Mouse (Mus musculus) kidney, embryonic 16.5 days (tissue): Measurements from ENCODE around the gene Sirt7. TPM values are rescaled to one million over a fixed set of nuclear protein-coding genes. Genes with fewer than 3 reads are reported as not detected.

ENCODE experiments used
- ATAC-seq: fragments of 200-750 bp; cut with Nextera tagmentation; 2 replicates; pipeline ENCODE4 v1.8.0; 2017; ENCODE audit warnings: moderate TSS enrichment; ENCODE audit not compliant: low FRiP score, low TSS enrichment
- H3K27ac ChIP-seq: fragments of 300-500 bp; sonication (generic); 2 replicates; pipeline ENCODE4 v1.5.1; 2014; ENCODE audit warnings: low read length
- H3K27me3 ChIP-seq: fragments of 300-500 bp; sonication (generic); 2 replicates; pipeline ENCODE4 v1.6.1; 2014; ENCODE audit warnings: low read length, control low read depth, mixed read lengths; ENCODE audit not compliant: insufficient read depth
- H3K36me3 ChIP-seq: fragments of 300-500 bp; sonication (generic); 2 replicates; pipeline ENCODE4 v1.6.1; 2014; ENCODE audit warnings: low read length, control low read depth, mixed read lengths; ENCODE audit not compliant: insufficient read depth
- H3K4me1 ChIP-seq: fragments of 300-500 bp; sonication (generic); 2 replicates; pipeline ENCODE4 v1.6.1; 2014; ENCODE audit warnings: low read length, control low read depth, mixed read lengths; ENCODE audit not compliant: insufficient read depth
- H3K4me2 ChIP-seq: fragments of 300-500 bp; sonication (generic); replicated peaks from 2 replicates; pipeline ENCODE4 v1.6.1; 2014; ENCODE audit warnings: low read depth, low read length
- H3K4me3 ChIP-seq: fragments of 300-500 bp; sonication (generic); 2 replicates; pipeline ENCODE4 v1.5.1; 2014; ENCODE audit warnings: mild to moderate bottlenecking, low read length
- H3K9ac ChIP-seq: fragments of 300-500 bp; sonication (generic); replicated peaks from 2 replicates; pipeline ENCODE4 v1.6.1; 2014; ENCODE audit warnings: low read length
- H3K9me3 ChIP-seq: fragments of 300-500 bp; sonication (generic); 2 replicates; pipeline ENCODE4 v1.6.1; 2016; ENCODE audit warnings: low read length, control low read depth
- WGBS: fragments of 180-500 bp; shearing (Covaris S2); extraction: QIAGEN DNeasy Blood & Tissue Kit; methylation state at CpG from one replicate; pipeline ENCODE4 v1.1.7; 2014; 5-methylcytosine and 5-hydroxymethylcytosine counted together
- polyA plus RNA-seq: library from polyadenylated mRNA; unstranded; fragments of >200 nt; fragmentation: Nextera tagmentation; extraction: Ambion mirVana; gene quantifications from 2 replicates; pipeline ENCODE4 v1.2.1, GENCODE M21; 2015

The Sirt7 gene
- polyA plus RNA-seq: 38.9 and 39.3 TPM in 2 replicates

GRCm38 (mm10) chr11:120625152-120625775, at the start of gene Sirt7:
Sirt7 (minus strand) TSS chr11:120625240.
- Histone ChIP-seq H3K9ac (peak within 1 kb of the TSS; percentile 77), H3K9me3 (no peaks in the 10 kb centered on the region), H3K4me2 (peak within 1 kb of the TSS; percentile 96), H3K27me3 (no peaks in the 10 kb centered on the region), H3K4me3 (peak within 1 kb of the TSS; percentile 95), H3K36me3 (peaks cover 38% of the 10 kb centered on the region), H3K4me1 (peaks cover 26% of the 10 kb centered on the region), H3K27ac (peak within 1 kb of the TSS; percentile 74)
- WGBS: 22% methylated on average over 5 of the region's 5 CpGs
- ATAC-seq: peak; percentile 29

GRCm38 (mm10) chr11:120673594-120674122, 48.6 kb upstream of the Sirt7 start:
- Histone ChIP-seq H3K4me3 (peak overlapping the region; percentile 68), H3K27me3 (no peaks in the 10 kb centered on the region), H3K9ac (peak overlapping the region; percentile 82), H3K36me3 (peaks cover 4% of the 10 kb centered on the region), H3K27ac (peak overlapping the region; percentile 80), H3K9me3 (no peaks in the 10 kb centered on the region), H3K4me2 (peak overlapping the region; percentile 95), H3K4me1 (peaks cover 8% of the 10 kb centered on the region)
- peak; percentile 26; the same call in 1 of the 2 replicates for ATAC-seq
- WGBS: 39% methylated on average over 12 of the region's 12 CpGs

- H3K27me3 ChIP-seq: no peaks in the 10 kb centered on the region
- peak; percentile 96 for ATAC-seq
- peak within 1 kb of the TSS; percentile 82 for H3K9ac ChIP-seq
- peak within 1 kb of the TSS; percentile 95 for H3K4me2 ChIP-seq
- peak within 1 kb of the TSS; percentile 68 for H3K4me3 ChIP-seq
- peaks cover 8% of the 10 kb centered on the region for H3K4me1 ChIP-seq
- peak within 1 kb of the TSS; percentile 82 for H3K27ac ChIP-seq
- H3K9me3 ChIP-seq: no peaks in the 10 kb centered on the region
- under 1% methylated on average over 82 of the region's 83 CpGs for WGBS
- H3K36me3 ChIP-seq: no peaks in the 10 kb centered on the region
These were observed 47.9 kb upstream of the Sirt7 start, which contains the start of gene Aspscr1 for GRCm38 (mm10) chr11:120672687-120673593. Aspscr1 (plus strand) TSS chr11:120672973.

GRCm38 (mm10) chr11:120666617-120667016, 41.6 kb upstream of the Sirt7 start:
- no peak for ATAC-seq
- H3K4me1 ChIP-seq: no peaks in the 10 kb centered on the region
- no peak overlapping the region for H3K9ac ChIP-seq
- H3K9me3 ChIP-seq: no peaks in the 10 kb centered on the region
- H3K4me3 ChIP-seq: no peak overlapping the region
- H3K4me2 ChIP-seq: no peak overlapping the region
- WGBS: 3% methylated on average over 3 of the region's 3 CpGs
- H3K27ac ChIP-seq: no peak overlapping the region
- H3K27me3 ChIP-seq: peaks cover 19% of the 10 kb centered on the region
- no peaks in the 10 kb centered on the region for H3K36me3 ChIP-seq

- WGBS: 71% methylated on average over 3 of the region's 3 CpGs
- H3K4me1 ChIP-seq: peaks cover 10% of the 10 kb centered on the region; the same call in 1 of the 2 replicates
- H3K4me2 ChIP-seq: no peak overlapping the region
- no peak overlapping the region; the same call in 1 of the 2 replicates for H3K9ac ChIP-seq
- peak; percentile 30; the same call in 1 of the 2 replicates for ATAC-seq
- peaks cover 31% of the 10 kb centered on the region for H3K27me3 ChIP-seq
- no peak overlapping the region for H3K27ac ChIP-seq
- no peaks in the 10 kb centered on the region for H3K9me3 ChIP-seq
- H3K36me3 ChIP-seq: no peaks in the 10 kb centered on the region
- H3K4me3 ChIP-seq: no peak overlapping the region
These were observed 40.4 kb upstream of the Sirt7 start for GRCm38 (mm10) chr11:120665406-120665805.

- 93% methylated on average over 5 of the region's 5 CpGs for WGBS
- H3K27me3 ChIP-seq: peaks cover 48% of the 10 kb centered on the region
- no peak overlapping the region for H3K27ac ChIP-seq
- H3K36me3 ChIP-seq: no peaks in the 10 kb centered on the region
- H3K9me3 ChIP-seq: no peaks in the 10 kb centered on the region
- peaks cover 17% of the 10 kb centered on the region; the same call in 1 of the 2 replicates for H3K4me1 ChIP-seq
- H3K4me2 ChIP-seq: no peak overlapping the region
- H3K9ac ChIP-seq: no peak overlapping the region
- H3K4me3 ChIP-seq: no peak overlapping the region
- ATAC-seq: no peak
These were observed 38.7 kb upstream of the Sirt7 start for GRCm38 (mm10) chr11:120663714-120664113.

GRCm38 (mm10) chr11:120662759-120663158, 37.7 kb upstream of the Sirt7 start:
- Histone ChIP-seq H3K27ac (no peak overlapping the region), H3K9me3 (no peaks in the 10 kb centered on the region), H3K36me3 (no peaks in the 10 kb centered on the region), H3K27me3 (peaks cover 58% of the 10 kb centered on the region), H3K9ac (no peak overlapping the region), H3K4me1 (peaks cover 17% of the 10 kb centered on the region; the same call in 1 of the 2 replicates), H3K4me2 (no peak overlapping the region), H3K4me3 (no peak overlapping the region)
- 78% methylated on average over 6 of the region's 6 CpGs for WGBS
- no peak for ATAC-seq

- Histone ChIP-seq H3K27me3 (peaks cover 64% of the 10 kb centered on the region), H3K4me2 (peak within 1 kb of the TSS; percentile 69), H3K27ac (no peak within 1 kb of the TSS), H3K36me3 (no peaks in the 10 kb centered on the region), H3K9me3 (no peaks in the 10 kb centered on the region), H3K4me1 (peaks cover 17% of the 10 kb centered on the region; the same call in 1 of the 2 replicates), H3K4me3 (peak within 1 kb of the TSS; percentile 52), H3K9ac (peak within 1 kb of the TSS; percentile 53)
- 0 out of 2 replicates have a peak, but pooled peaks have one; percentile 6 for ATAC-seq
- under 1% methylated on average over 35 of the region's 35 CpGs for WGBS
These were observed 36.0 kb upstream of the Sirt7 start, which contains the start of gene Notum for GRCm38 (mm10) chr11:120661076-120661460. Notum (minus strand) TSS chr11:120661175.

GRCm38 (mm10) chr11:120660301-120661075, 35.4 kb upstream of the Sirt7 start:
- no peaks in the 10 kb centered on the region for H3K9me3 ChIP-seq
- H3K36me3 ChIP-seq: no peaks in the 10 kb centered on the region
- H3K27me3 ChIP-seq: peaks cover 64% of the 10 kb centered on the region
- peak overlapping the region; percentile 52 for H3K4me3 ChIP-seq
- peak overlapping the region; percentile 53 for H3K9ac ChIP-seq
- under 1% methylated on average over 89 of the region's 95 CpGs for WGBS
- H3K4me1 ChIP-seq: peaks cover 17% of the 10 kb centered on the region; the same call in 1 of the 2 replicates
- ATAC-seq: peak; percentile 44; the same call in 1 of the 2 replicates
- peak overlapping the region; percentile 69 for H3K4me2 ChIP-seq
- H3K27ac ChIP-seq: no peak overlapping the region
